In the genomic region with DNA sequence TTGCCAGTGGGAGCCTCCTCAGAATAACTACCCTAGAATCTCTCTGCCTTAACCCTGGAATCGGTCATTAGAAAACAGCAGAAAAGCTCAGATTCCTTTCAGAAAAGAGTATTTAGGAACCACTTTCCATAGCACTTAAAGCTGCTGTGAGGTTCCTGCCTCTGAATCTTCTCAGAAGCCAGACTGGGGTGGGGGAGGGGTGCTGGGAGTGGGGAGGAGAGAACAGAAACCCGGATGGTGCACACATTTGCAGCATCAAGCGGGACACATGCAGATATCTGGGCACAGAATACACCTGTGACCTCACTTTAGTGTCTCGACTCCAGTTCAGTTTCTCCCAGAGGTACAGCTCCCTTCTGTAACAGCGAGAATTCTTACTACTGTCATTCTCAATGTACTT, we compare ENCODE assay signal across 21 mouse cellular contexts.
"Had no signal": no experiment of that assay in that cellular context is flagged by ENCODE, and none has a peak within 500 bp of the region (broad histone marks: within the 10 kb centered on the region; RNA-seq: fewer than 3 reads in every experiment).

No protein-coding gene starts in this region.

- ATAC-seq: hindbrain, embryonic 16.5 days; hindbrain, postnatal 0 days; inflammation-experienced regulatory T-cells, adult 6 months; intestine, embryonic 15.5 days; intestine, embryonic 16.5 days; intestine, postnatal 0 days had no signal

- DNase-seq: heart, postnatal 10 days; heart, postnatal 14 days; heart, postnatal 4 days; kidney, adult 11 months; kidney, adult 18-20 months; kidney, adult 2 months; kidney, adult 8-10 months; kidney, adult 9 months; kidney, postnatal 10 days; kidney, postnatal 14 days; kidney, postnatal 25 days; kidney, postnatal 36 days; kidney, postnatal 4 days; layer of hippocampus, adult 9-11 months; layer of hippocampus, postnatal 36 days had no signal
